Mouse (Mus musculus) 416B (cell line): Measurements from ENCODE around the gene Camsap1.

Experiments used
- DNase-seq: peaks from one replicate; pipeline ENCODE4 v3.0.0; 2011; ENCODE audit warnings: low read depth

Gene Camsap1

GRCm38 (mm10) chr2:25884756-25885155 lies 98.3 kb downstream of the Camsap1 start:
- no peak for DNase-seq

- DNase-seq = no peak
Observed at GRCm38 (mm10) chr2:25882276-25882675, 100.8 kb downstream of the Camsap1 start.

- no peak for DNase-seq
Observed at GRCm38 (mm10) chr2:25879061-25879460, 104.0 kb downstream of the Camsap1 start.

GRCm38 (mm10) chr2:25878516-25878915 lies 104.6 kb downstream of the Camsap1 start:
- no peak for DNase-seq

- DNase-seq = no peak
Observed at GRCm38 (mm10) chr2:25877736-25878268, 105.3 kb downstream of the Camsap1 start.

- DNase-seq = no peak
Observed at GRCm38 (mm10) chr2:25877250-25877735, 105.8 kb downstream of the Camsap1 start.
